30 mouse cellular contexts compared by ENCODE assay signal in the genomic region with DNA sequence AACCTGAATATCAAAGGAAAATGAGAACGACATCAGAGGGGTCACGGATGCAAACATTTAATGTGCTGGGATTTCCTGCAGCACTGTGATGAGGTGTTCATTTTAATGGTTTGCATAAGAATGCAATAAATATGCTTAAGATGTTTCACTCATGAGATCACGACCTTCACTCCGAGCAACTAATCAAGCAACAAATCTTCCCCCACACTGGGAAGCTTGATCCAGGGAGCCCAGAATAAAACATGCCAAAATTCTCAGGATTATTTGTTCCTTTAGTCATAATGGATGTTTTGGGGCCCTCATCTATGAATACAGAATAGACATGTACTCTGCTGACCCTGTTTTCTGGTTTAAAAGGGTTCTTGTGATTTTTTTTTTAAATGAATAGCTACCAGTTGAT. TPM values are rescaled to one million over a fixed set of nuclear protein-coding genes. Genes with fewer than 3 reads are reported as not detected.
DNase-seq lines count a peak whose midpoint lies in the region; ATAC-seq and TF ChIP-seq lines count a peak whose summit lies in the region.
"Had no signal": no experiment of that assay in that cellular context is flagged by ENCODE, and none has a peak within 500 bp of the region (broad histone marks: within the 10 kb centered on the region; RNA-seq: fewer than 3 reads in every experiment).

No protein-coding gene starts in this region.

- WGBS in lung, postnatal 0 days, result 63% methylated on average over 4 of the region's 4 CpGs

- peak overlapping the region; percentile 9 for H3K27ac ChIP-seq in gastrocnemius, adult 2 months
- no peak overlapping the region for H3K27ac ChIP-seq in lung, postnatal 0 days (ENCODE audit: low read length)
- H3K27ac ChIP-seq: embryonic facial prominence, embryonic 10.5 days; embryonic facial prominence, embryonic 13.5 days; forebrain, embryonic 10.5 days; forebrain, embryonic 13.5 days; heart, adult 2 months; heart, embryonic 10.5 days; heart, embryonic 13.5 days; hindbrain, embryonic 14.5 days; hindbrain, postnatal 0 days had no signal

- TF ChIP-seq EP300 in lung, postnatal 0 days (IDR thresholded peaks at IDR 0.05), result 0 out of 2 replicates have a peak, but pooled peaks have one; percentile 26

- no peak overlapping the region for H3K9ac ChIP-seq in lung, postnatal 0 days (replicated peaks; ENCODE audit: low read depth)
- H3K9ac ChIP-seq: embryonic facial prominence, embryonic 13.5 days; forebrain, embryonic 13.5 days; heart, embryonic 13.5 days; hindbrain, embryonic 14.5 days had no signal

- H3K36me3 ChIP-seq in lung, postnatal 0 days (ENCODE audit: insufficient read depth, low read length), result no peaks in the 10 kb centered on the region
- H3K36me3 ChIP-seq: embryonic facial prominence, embryonic 10.5 days; embryonic facial prominence, embryonic 13.5 days; forebrain, embryonic 10.5 days; heart, embryonic 10.5 days; heart, embryonic 13.5 days had no signal

- H3K9me3 ChIP-seq in lung, postnatal 0 days (ENCODE audit: low read length), result no peaks in the 10 kb centered on the region
- H3K9me3 ChIP-seq: embryonic facial prominence, embryonic 10.5 days; embryonic facial prominence, embryonic 13.5 days; forebrain, embryonic 10.5 days; forebrain, embryonic 13.5 days; heart, embryonic 10.5 days; heart, embryonic 13.5 days had no signal

- no peak for DNase-seq in gastrocnemius, adult 2 months
- DNase-seq in gastrocnemius, adult 8-10 months (ENCODE audit: low spot score in 2 of 2), result no peak
- peak; percentile 43 for DNase-seq in lung, postnatal 0 days (ENCODE audit: low spot score)
- no peak for DNase-seq in lung, postnatal 25 days (ENCODE audit: low spot score)
- DNase-seq in Muller cell, postnatal 12 days (ENCODE audit: inconsistent ontology term), result peak; percentile 90
- DNase-seq in forelimb bud, embryonic 11.5 days (ENCODE audit: low read depth, low spot score), result peak; percentile 19
- no peak for DNase-seq in spleen, postnatal 4 days (ENCODE audit: low spot score in 2 of 2)
- DNase-seq: adrenal gland, postnatal 14 days; cerebellum, adult 11-12 months; cerebellum, adult 8-10 months; cerebellum, postnatal 10 days; cerebellum, postnatal 36 days; embryo, embryonic 11 days; gastrocnemius, postnatal 10 days; gastrocnemius, postnatal 36 days; heart, adult 2 months; heart, postnatal 14 days; heart, postnatal 4 days had no signal

- TF ChIP-seq CTCF in gastrocnemius, adult 2 months (IDR thresholded peaks at IDR 0.05), result no peak
- no peak for TF ChIP-seq CTCF in lung, postnatal 0 days (IDR thresholded peaks at IDR 0.05)

- intact Hi-C loops in gastrocnemius, adult 2 months (cut with DNase I), result no loop called here

- H3K4me1 ChIP-seq in lung, postnatal 0 days (ENCODE audit: insufficient read depth, low read depth, low read length), result no peaks in the 10 kb centered on the region
- H3K4me1 ChIP-seq: embryonic facial prominence, embryonic 10.5 days; forebrain, embryonic 10.5 days; forebrain, embryonic 13.5 days; heart, embryonic 10.5 days; heart, embryonic 13.5 days had no signal

- peak; percentile 40 for ATAC-seq in lung, postnatal 0 days
- ATAC-seq: CD4-positive, CD25-positive, alpha-beta regulatory T cell, adult 4 months; forebrain, embryonic 13.5 days; forebrain, embryonic 16.5 days; hindbrain, postnatal 0 days; inflammation-experienced regulatory T-cells, adult 6 months had no signal

- H3K4me2 ChIP-seq in lung, postnatal 0 days (replicated peaks; ENCODE audit: low read depth, low read length), result no peak overlapping the region
- H3K4me2 ChIP-seq: embryonic facial prominence, embryonic 13.5 days; forebrain, embryonic 13.5 days; heart, embryonic 13.5 days; hindbrain, embryonic 14.5 days had no signal

- no peaks in the 10 kb centered on the region for H3K27me3 ChIP-seq in lung, postnatal 0 days (replicated peaks; ENCODE audit: insufficient read depth, low read length)
- H3K27me3 ChIP-seq: embryonic facial prominence, embryonic 13.5 days; forebrain, embryonic 13.5 days; heart, embryonic 13.5 days had no signal

- no peak overlapping the region for H3K4me3 ChIP-seq in gastrocnemius, adult 2 months
- H3K4me3 ChIP-seq in lung, postnatal 0 days (ENCODE audit: low read depth, low read length), result no peak overlapping the region
- H3K4me3 ChIP-seq: embryonic facial prominence, embryonic 10.5 days; embryonic facial prominence, embryonic 13.5 days; forebrain, embryonic 10.5 days; forebrain, embryonic 13.5 days; heart, adult 2 months; heart, embryonic 10.5 days; heart, embryonic 13.5 days had no signal

RNA-seq across cellular contexts. Expression of a gene that starts 16.1 kb away (rescaled TPM):
- total RNA-seq in gastrocnemius, adult 2 months (2021), result 1 to 10 TPM; 3.8 to 5.5 TPM
- 1 to 10 TPM; 1.7 to 3.1 (median 1.9) TPM for total RNA-seq in gastrocnemius, adult 8-10 months (2022)
- polyA plus RNA-seq in lung, postnatal 0 days (2015; fragmentation: Nextera tagmentation; extraction: Ambion mirVana), result 19.0 and 22.0 TPM in 2 replicates
- total RNA-seq: MEL had no signal
- polyA plus RNA-seq: CD4-positive, CD25-positive, alpha-beta regulatory T cell, adult 4 months; inflammation-experienced regulatory T-cells, adult 6 months had no signal

Comparison
In these comparisons a context has a peak if more than half of its experiments do, and no peak if none do; other contexts are left out.
1. DNase-seq: peak in lung, postnatal 0 days (single experiment), Muller cell, postnatal 12 days (single experiment) and forelimb bud, embryonic 11.5 days (single experiment); none in gastrocnemius, adult 2 months (single experiment), gastrocnemius, adult 8-10 months (0 of 2), lung, postnatal 25 days (single experiment) and spleen, postnatal 4 days (0 of 2).